Mouse (Mus musculus) neural tube, embryonic 14.5 days (tissue): ENCODE measurements around the gene Zfp954. TPM values are rescaled to one million over a fixed set of nuclear protein-coding genes. Genes with fewer than 3 reads are reported as not detected.

Experiments used
- ATAC-seq: fragments of 200-750 bp; cut with Nextera tagmentation; 2 replicates; pipeline ENCODE4 v1.8.0; 2017; ENCODE audit warnings: low read depth, mild to moderate bottlenecking, moderate TSS enrichment, moderate library complexity
- H3K27ac ChIP-seq: fragments of 300-500 bp; sonication (generic); 2 replicates; pipeline ENCODE4 v1.5.1; 2014; ENCODE audit warnings: low read depth, mild to moderate bottlenecking, control low read depth, low read length, moderate library complexity, mixed read lengths
- H3K27me3 ChIP-seq: fragments of 300-500 bp; sonication (generic); 2 replicates; pipeline ENCODE4 v1.6.1; 2014; ENCODE audit warnings: low read length; ENCODE audit not compliant: control insufficient read depth, insufficient read depth
- H3K36me3 ChIP-seq: fragments of 300-500 bp; sonication (generic); 2 replicates; pipeline ENCODE4 v1.6.1; 2014; ENCODE audit warnings: low read length, mixed read lengths; ENCODE audit not compliant: control insufficient read depth, insufficient read depth
- H3K4me1 ChIP-seq: fragments of 300-500 bp; sonication (generic); 2 replicates; pipeline ENCODE4 v1.6.1; 2014; ENCODE audit warnings: low read length; ENCODE audit not compliant: control insufficient read depth, insufficient read depth
- H3K4me2 ChIP-seq: fragments of 300-500 bp; sonication (generic); 2 replicates; pipeline ENCODE4 v1.6.1; 2014; ENCODE audit warnings: mild to moderate bottlenecking, low read depth, low read length, control low read depth
- H3K4me3 ChIP-seq: fragments of 300-500 bp; sonication (generic); 2 replicates; pipeline ENCODE4 v1.5.1; 2014; ENCODE audit warnings: low read depth, low read length, control low read depth, mixed read lengths
- H3K9ac ChIP-seq: fragments of 300-500 bp; sonication (generic); replicated peaks from 2 replicates; pipeline ENCODE4 v1.6.1; 2014; ENCODE audit warnings: low read depth, mild to moderate bottlenecking, control low read depth, low read length, mixed read lengths
- H3K9me3 ChIP-seq: fragments of 300-500 bp; sonication (generic); 2 replicates; pipeline ENCODE4 v1.6.1; 2016; ENCODE audit warnings: low read length; ENCODE audit not compliant: control insufficient read depth
- WGBS: fragments of 180-500 bp; shearing (Covaris S2); extraction: QIAGEN DNeasy Blood & Tissue Kit; methylation state at CpG from one replicate; pipeline ENCODE4 v1.1.7; 2014; 5-methylcytosine and 5-hydroxymethylcytosine counted together
- polyA plus RNA-seq: library from polyadenylated mRNA; unstranded; fragments of >200 nt; fragmentation: Nextera tagmentation; extraction: Ambion mirVana; gene quantifications from 2 replicates; pipeline ENCODE4 v1.2.1, GENCODE M21; 2014

Gene Zfp954
- polyA plus RNA-seq, 1 experiment from 2014 or later = 22.7 TPM

GRCm38 (mm10) chr7:7108501-7108900, 12.8 kb downstream of the Zfp954 start:
- no peaks in the 10 kb centered on the region for H3K27me3 ChIP-seq
- no peak overlapping the region for H3K4me3 ChIP-seq
- H3K27ac ChIP-seq = no peak overlapping the region
- ATAC-seq = no peak
- no peaks in the 10 kb centered on the region for H3K36me3 ChIP-seq
- no peak overlapping the region for H3K9ac ChIP-seq
- H3K9me3 ChIP-seq = 0 out of 2 replicates have a peak, but pooled peaks cover 3% of the 10 kb centered on the region
- no peak overlapping the region for H3K4me2 ChIP-seq
- WGBS = 96% methylated on average over 7 of the region's 7 CpGs
- H3K4me1 ChIP-seq = no peaks in the 10 kb centered on the region

Other genes with a start within 250 kb of the Zfp954 start
- not detected in 2 replicates for gene Aurkc, start 126.2 kb downstream of the Zfp954 start, polyA plus RNA-seq
- gene Zfp773, start 15.3 kb upstream of the Zfp954 start, polyA plus RNA-seq = 13.8 and 15.4 TPM in 2 replicates
- gene Zfp418, start 49.8 kb upstream of the Zfp954 start, polyA plus RNA-seq = 3.6 and 3.9 TPM in 2 replicates
- 10.1 and 11.1 TPM in 2 replicates for gene Zfp772, start 88.5 kb upstream of the Zfp954 start, polyA plus RNA-seq
- gene Vmn2r29, start 125.8 kb upstream of the Zfp954 start, polyA plus RNA-seq = 1.0 and 2.5 TPM in 2 replicates
- 9.7 and 16.2 TPM in 2 replicates for gene Gm45844, start 156.8 kb upstream of the Zfp954 start, polyA plus RNA-seq
- 188 and 193 TPM in 2 replicates for gene Clcn4, start 179.4 kb upstream of the Zfp954 start, polyA plus RNA-seq
- not detected in 2 replicates for gene Vmn2r30, start 216.1 kb upstream of the Zfp954 start, polyA plus RNA-seq